Mouse (Mus musculus) ovary, postnatal 10 days (tissue): ENCODE data around the gene Adarb2.

Experiments used
- DNase-seq: peaks from one replicate; pipeline ENCODE4 v3.0.0; 2022; ENCODE audit warnings: low spot score

Gene Adarb2

GRCm38 (mm10) chr13:8680470-8681129, 477.9 kb downstream of the Adarb2 start:
- DNase-seq = no peak

GRCm38 (mm10) chr13:8691448-8691847, 488.8 kb downstream of the Adarb2 start:
- DNase-seq = no peak

GRCm38 (mm10) chr13:8692787-8693186, 490.1 kb downstream of the Adarb2 start:
- DNase-seq = no peak

- DNase-seq = no peak
Measured at GRCm38 (mm10) chr13:8698451-8698850, 495.8 kb downstream of the Adarb2 start.

- DNase-seq = no peak
Measured at GRCm38 (mm10) chr13:8699831-8700230, 497.2 kb downstream of the Adarb2 start.

- no peak for DNase-seq
Measured at GRCm38 (mm10) chr13:8700981-8701380, 498.3 kb downstream of the Adarb2 start.

- no peak for DNase-seq
Measured at GRCm38 (mm10) chr13:8705296-8705695, 502.6 kb downstream of the Adarb2 start.

- DNase-seq = no peak
Measured at GRCm38 (mm10) chr13:8713377-8713776, 510.7 kb downstream of the Adarb2 start.

- no peak for DNase-seq
Measured at GRCm38 (mm10) chr13:8729972-8730645, 527.4 kb downstream of the Adarb2 start.

- DNase-seq = no peak
Measured at GRCm38 (mm10) chr13:8737139-8737865, 534.6 kb downstream of the Adarb2 start.

- no peak for DNase-seq
Measured at GRCm38 (mm10) chr13:8742792-8743191, 540.1 kb downstream of the Adarb2 start.

- DNase-seq = no peak
Measured at GRCm38 (mm10) chr13:8744565-8744964, 541.9 kb downstream of the Adarb2 start.

GRCm38 (mm10) chr13:8745596-8745995, 542.9 kb downstream of the Adarb2 start:
- DNase-seq = no peak

- DNase-seq = no peak
Measured at GRCm38 (mm10) chr13:8749451-8749850, 546.8 kb downstream of the Adarb2 start.

GRCm38 (mm10) chr13:8760940-8761339, 558.3 kb downstream of the Adarb2 start:
- no peak for DNase-seq

- DNase-seq = no peak
Measured at GRCm38 (mm10) chr13:8769654-8770227, 567.1 kb downstream of the Adarb2 start.

- no peak for DNase-seq
Measured at GRCm38 (mm10) chr13:8770616-8771015, 568.0 kb downstream of the Adarb2 start.

GRCm38 (mm10) chr13:8780441-8780840, 577.8 kb downstream of the Adarb2 start:
- no peak for DNase-seq

- no peak for DNase-seq
Measured at GRCm38 (mm10) chr13:8782636-8783035, 580.0 kb downstream of the Adarb2 start.

GRCm38 (mm10) chr13:8783686-8784307, 581.1 kb downstream of the Adarb2 start:
- no peak for DNase-seq

- no peak for DNase-seq
Measured at GRCm38 (mm10) chr13:8784308-8785061, 581.8 kb downstream of the Adarb2 start.

- peak; percentile 21 for DNase-seq
Measured at GRCm38 (mm10) chr13:8785185-8785584, 582.5 kb downstream of the Adarb2 start.
